8 mouse cellular contexts compared by ENCODE assay signal in the genomic region with DNA sequence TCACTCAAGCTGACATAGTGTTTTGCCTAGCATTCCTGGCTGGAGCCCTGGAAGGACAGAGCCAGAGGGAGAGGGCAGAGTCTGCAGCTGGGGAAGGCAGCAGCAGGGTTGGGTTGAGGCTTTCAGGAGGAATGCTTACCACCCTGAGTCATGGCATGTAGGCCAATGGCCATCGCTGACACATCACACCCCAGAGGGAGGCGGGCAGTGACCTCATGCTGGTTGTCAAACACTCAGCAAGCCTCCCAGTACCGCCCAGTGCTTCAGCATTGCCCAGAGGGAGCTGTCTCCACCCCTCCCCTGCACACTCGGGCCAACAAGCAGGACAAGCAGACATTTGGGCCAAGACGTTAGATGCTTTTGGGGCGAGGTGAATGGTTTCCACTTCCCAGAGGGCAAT. TPM values are rescaled to one million over a fixed set of nuclear protein-coding genes. Genes with fewer than 3 reads are reported as not detected.
DNase-seq lines count a peak whose midpoint lies in the region; ATAC-seq and TF ChIP-seq lines count a peak whose summit lies in the region.

No protein-coding gene starts in this region.

- H3K36me3 ChIP-seq in heart, postnatal 0 days (replicated peaks; ENCODE audit: control insufficient read depth, insufficient read depth, low read length): no peaks in the 10 kb centered on the region
- H3K36me3 ChIP-seq in limb, embryonic 15.5 days: no peaks in the 10 kb centered on the region
- H3K36me3 ChIP-seq in midbrain, embryonic 15.5 days (replicated peaks): no peaks in the 10 kb centered on the region

- TF ChIP-seq CTCF in heart, postnatal 0 days (IDR thresholded peaks at IDR 0.05; ENCODE audit: low read depth): no peak

- H3K4me2 ChIP-seq in heart, postnatal 0 days (ENCODE audit: low read depth, low read length): no peak overlapping the region
- H3K4me2 ChIP-seq in limb, embryonic 15.5 days: peak overlapping the region; percentile 3; the same call in 1 of the 2 replicates
- H3K4me2 ChIP-seq in midbrain, embryonic 15.5 days: no peak overlapping the region

- H3K27ac ChIP-seq in heart, postnatal 0 days (ENCODE audit: low read depth): no peak overlapping the region
- H3K27ac ChIP-seq in limb, embryonic 15.5 days: peak overlapping the region; percentile 54
- H3K27ac ChIP-seq in midbrain, embryonic 15.5 days: no peak overlapping the region

- H3K4me3 ChIP-seq in heart, postnatal 0 days (ENCODE audit: low read depth, low read length): no peak overlapping the region
- H3K4me3 ChIP-seq in limb, embryonic 15.5 days: no peak overlapping the region
- H3K4me3 ChIP-seq in midbrain, embryonic 15.5 days: no peak overlapping the region

- H3K27me3 ChIP-seq in heart, postnatal 0 days (ENCODE audit: control insufficient read depth, insufficient read depth, low read length): no peaks in the 10 kb centered on the region
- no peaks in the 10 kb centered on the region for H3K27me3 ChIP-seq in limb, embryonic 15.5 days
- no peaks in the 10 kb centered on the region for H3K27me3 ChIP-seq in midbrain, embryonic 15.5 days (replicated peaks)

- no peaks in the 10 kb centered on the region for H3K9me3 ChIP-seq in heart, postnatal 0 days (replicated peaks; ENCODE audit: control insufficient read depth, low read length)
- no peaks in the 10 kb centered on the region for H3K9me3 ChIP-seq in limb, embryonic 15.5 days
- H3K9me3 ChIP-seq in midbrain, embryonic 15.5 days: no peaks in the 10 kb centered on the region

- WGBS in heart, postnatal 0 days: 18% methylated on average over 6 of the region's 6 CpGs
- 22% methylated on average over 6 of the region's 6 CpGs for WGBS in limb, embryonic 15.5 days
- 63% methylated on average over 6 of the region's 6 CpGs for WGBS in midbrain, embryonic 15.5 days

- no peak overlapping the region for H3K9ac ChIP-seq in heart, postnatal 0 days (replicated peaks; ENCODE audit: low read depth, low read length)
- no peak overlapping the region for H3K9ac ChIP-seq in limb, embryonic 15.5 days
- no peak overlapping the region for H3K9ac ChIP-seq in midbrain, embryonic 15.5 days

- H3K4me1 ChIP-seq in heart, postnatal 0 days (ENCODE audit: control insufficient read depth, insufficient read depth): no peaks in the 10 kb centered on the region
- peaks cover 27% of the 10 kb centered on the region for H3K4me1 ChIP-seq in limb, embryonic 15.5 days
- no peaks in the 10 kb centered on the region; the same call in 1 of the 2 replicates for H3K4me1 ChIP-seq in midbrain, embryonic 15.5 days

- no peak for TF ChIP-seq EP300 in heart, postnatal 0 days (IDR thresholded peaks at IDR 0.05; ENCODE audit: low read depth)

- peak; percentile 62 for DNase-seq in ovary, postnatal 36 days (ENCODE audit: low spot score)
- no peak for DNase-seq in ovary, postnatal 14 days (ENCODE audit: low spot score)
- peak; percentile 52 for DNase-seq in heart, postnatal 0 days (ENCODE audit: low spot score)
- peak; percentile 84 to 92 for DNase-seq in urinary bladder, postnatal 36 days (ENCODE audit: low spot score in 2 of 2)
- DNase-seq in right cerebral cortex, postnatal 10 days (ENCODE audit: low spot score in 2 of 2): no peak

- peak; percentile 89 for ATAC-seq in heart, postnatal 0 days (ENCODE audit: insufficient read depth, low read depth)
- ATAC-seq in limb, embryonic 15.5 days (ENCODE audit: insufficient number of reproducible peaks, low FRiP score, low TSS enrichment, low read depth): peak; percentile 72
- ATAC-seq in cerebellum, adult (ENCODE audit: insufficient number of reproducible peaks, low FRiP score, low TSS enrichment): no peak
- ATAC-seq in midbrain, embryonic 15.5 days (replicated peaks): no peak

RNA-seq across cellular contexts. Expression of a gene that starts 46.5 kb away (rescaled TPM):
- total RNA-seq in heart, postnatal 0 days (2014; rRNA removed; ENCODE audit: low replicate concordance): 3.0 and 9.8 TPM in 2 replicates
- polyA plus RNA-seq in heart, postnatal 0 days (2015; fragmentation: Nextera tagmentation; extraction: Ambion mirVana): 13.3 and 15.1 TPM in 2 replicates
- polyA plus RNA-seq in limb, embryonic 15.5 days (2015; fragmentation: Nextera tagmentation; extraction: Ambion mirVana): 7.9 and 9.4 TPM in 2 replicates
- 26.6 and 27.4 TPM in 2 replicates for polyA plus RNA-seq in midbrain, embryonic 15.5 days (2015; fragmentation: Nextera tagmentation; extraction: Ambion mirVana)

Comparison
In these comparisons a context has a peak if more than half of its experiments do, and no peak if none do; other contexts are left out.
1. DNase-seq: peak in ovary, postnatal 36 days (single experiment), heart, postnatal 0 days (single experiment) and urinary bladder, postnatal 36 days (2 of 2); none in ovary, postnatal 14 days (single experiment) and right cerebral cortex, postnatal 10 days (0 of 2).
2. ATAC-seq: peak in heart, postnatal 0 days (single experiment) and limb, embryonic 15.5 days (single experiment); none in cerebellum, adult (single experiment) and midbrain, embryonic 15.5 days (single experiment).